Mouse (Mus musculus) forebrain, embryonic 11.5 days (tissue): ENCODE results near the gene Ndufa6. TPM values are rescaled to one million over a fixed set of nuclear protein-coding genes. Genes with fewer than 3 reads are reported as not detected.
"Not testable (repeated sequence)": the region's sequence is repeated elsewhere in the genome, so short reads cannot be mapped to it uniquely, and the experiment has no call there.

ENCODE experiments used
- ATAC-seq: fragments of 200-750 bp; cut with Nextera tagmentation; replicated peaks from 2 replicates; pipeline ENCODE4 v1.8.0; 2017; ENCODE audit warnings: moderate TSS enrichment; ENCODE audit not compliant: low FRiP score
- DNase-seq: peaks from one replicate; pipeline ENCODE4 v3.0.0-alpha.2; 2017; ENCODE audit warnings: low spot score
- H3K27ac ChIP-seq: fragments of 300-500 bp; sonication (generic); 2 replicates; pipeline ENCODE4 v1.5.1; 2014; ENCODE audit warnings: low read depth, low read length
- H3K27me3 ChIP-seq: fragments of 300-500 bp; sonication (generic); 2 replicates; pipeline ENCODE4 v1.6.1; 2014; ENCODE audit warnings: mild to moderate bottlenecking, low read length, mixed read lengths; ENCODE audit not compliant: control insufficient read depth, insufficient read depth
- H3K36me3 ChIP-seq: fragments of 300-500 bp; sonication (generic); 2 replicates; pipeline ENCODE4 v1.6.1; 2014; ENCODE audit warnings: mild to moderate bottlenecking, low read length, moderate library complexity, mixed read lengths; ENCODE audit not compliant: control insufficient read depth, insufficient read depth
- H3K4me1 ChIP-seq: fragments of 300-500 bp; sonication (generic); replicated peaks from 2 replicates; pipeline ENCODE4 v1.6.1; 2014; ENCODE audit warnings: low read length, mixed read lengths; ENCODE audit not compliant: control insufficient read depth, insufficient read depth
- H3K4me2 ChIP-seq: fragments of 300-500 bp; sonication (generic); 2 replicates; pipeline ENCODE4 v1.6.1; 2014; ENCODE audit warnings: low read depth, mild to moderate bottlenecking, low read length, moderate library complexity, mixed read lengths; ENCODE audit not compliant: severe bottlenecking
- H3K4me3 ChIP-seq: fragments of 300-500 bp; sonication (generic); 2 replicates; pipeline ENCODE4 v1.5.1; 2014; ENCODE audit warnings: low read depth, low read length
- H3K9ac ChIP-seq: fragments of 300-500 bp; sonication (generic); 2 replicates; pipeline ENCODE4 v1.6.1; 2014; ENCODE audit warnings: low read length
- H3K9me3 ChIP-seq: fragments of 300-500 bp; sonication (generic); 2 replicates; pipeline ENCODE4 v1.6.1; 2016; ENCODE audit warnings: low read length, mixed read lengths; ENCODE audit not compliant: control insufficient read depth
- WGBS: fragments of 180-500 bp; shearing (Covaris S2); extraction: QIAGEN DNeasy Blood & Tissue Kit; methylation state at CpG from one replicate; pipeline ENCODE4 v1.1.7; 2014; 5-methylcytosine and 5-hydroxymethylcytosine counted together
- polyA plus RNA-seq: library from polyadenylated mRNA; unstranded; fragments of >200 nt; fragmentation: Nextera tagmentation; extraction: Ambion mirVana; gene quantifications from 2 replicates; pipeline ENCODE4 v1.2.1, GENCODE M21; 2014

Gene Ndufa6
- polyA plus RNA-seq, 1 experiment from 2014 or later = 275 TPM

- Histone ChIP-seq H3K9ac (no peak overlapping the region), H3K36me3 (no peaks in the 10 kb centered on the region), H3K9me3 (no peaks in the 10 kb centered on the region), H3K4me2 (no peak overlapping the region), H3K4me1 (peaks cover under 1% of the 10 kb centered on the region; the same call in 1 of the 2 replicates), H3K27me3 (no peaks in the 10 kb centered on the region), H3K4me3 (no peak overlapping the region), H3K27ac (no peak overlapping the region)
- DNase-seq = no peak
- ATAC-seq = no peak
- WGBS = 88% methylated on average over 5 of the region's 5 CpGs
Observed at GRCm38 (mm10) chr15:82374437-82374836, 20.3 kb upstream of the Ndufa6 start.

- H3K4me1 ChIP-seq = no peaks in the 10 kb centered on the region
- ATAC-seq = no peak
Observed at GRCm38 (mm10) chr15:82372991-82373390, 18.9 kb upstream of the Ndufa6 start.

GRCm38 (mm10) chr15:82372446-82372845 is 18.3 kb upstream of the Ndufa6 start:
- H3K27me3 ChIP-seq = no peaks in the 10 kb centered on the region
- no peak for DNase-seq
- WGBS = 87% methylated on average over 6 of the region's 6 CpGs

More at GRCm38 (mm10) chr15:82372991-82373390, 18.9 kb upstream of the Ndufa6 start:
- 87% methylated on average over 5 of the region's 5 CpGs for WGBS
- no peak overlapping the region for H3K27ac ChIP-seq
- H3K4me3 ChIP-seq = no peak overlapping the region
- H3K9ac ChIP-seq = no peak overlapping the region
- no peaks in the 10 kb centered on the region for H3K9me3 ChIP-seq
- H3K4me2 ChIP-seq = no peak overlapping the region
- no peaks in the 10 kb centered on the region for H3K36me3 ChIP-seq
- peak; percentile 32 for DNase-seq
- H3K27me3 ChIP-seq = no peaks in the 10 kb centered on the region

GRCm38 (mm10) chr15:82368851-82369250 is 14.7 kb upstream of the Ndufa6 start:
- ATAC-seq (no peak), DNase-seq (peak; percentile 22)
- Histone ChIP-seq H3K9ac (no peak overlapping the region), H3K9me3 (no peaks in the 10 kb centered on the region), H3K4me2 (no peak overlapping the region), H3K36me3 (no peaks in the 10 kb centered on the region), H3K27ac (no peak overlapping the region), H3K4me1 (no peaks in the 10 kb centered on the region), H3K4me3 (no peak overlapping the region), H3K27me3 (no peaks in the 10 kb centered on the region)
- 95% methylated on average over 1 of the region's 1 CpGs for whole genome bisulfite sequencing

More at GRCm38 (mm10) chr15:82372446-82372845, 18.3 kb upstream of the Ndufa6 start:
- no peak overlapping the region for H3K27ac ChIP-seq
- H3K4me2 ChIP-seq = no peak overlapping the region
- no peaks in the 10 kb centered on the region for H3K36me3 ChIP-seq
- no peak for ATAC-seq
- H3K9ac ChIP-seq = no peak overlapping the region
- no peaks in the 10 kb centered on the region for H3K9me3 ChIP-seq
- H3K4me1 ChIP-seq = no peaks in the 10 kb centered on the region
- no peak overlapping the region for H3K4me3 ChIP-seq

- Histone ChIP-seq H3K9ac (no peak overlapping the region), H3K4me2 (no peak overlapping the region), H3K36me3 (no peaks in the 10 kb centered on the region), H3K27ac (no peak overlapping the region), H3K4me1 (no peaks in the 10 kb centered on the region), H3K27me3 (no peaks in the 10 kb centered on the region), H3K9me3 (no peaks in the 10 kb centered on the region), H3K4me3 (no peak overlapping the region)
- DNase-seq = no peak
- no peak for ATAC-seq
- 91% methylated on average over 4 of the region's 4 CpGs for WGBS
Observed at GRCm38 (mm10) chr15:82368146-82368545, 14.0 kb upstream of the Ndufa6 start.

GRCm38 (mm10) chr15:82364561-82364960 is 10.4 kb upstream of the Ndufa6 start:
- 14% methylated on average over 6 of the region's 9 CpGs for WGBS
- ATAC-seq, H3K4me1 ChIP-seq: not testable (repeated sequence)

GRCm38 (mm10) chr15:82363801-82364200 is 9.7 kb upstream of the Ndufa6 start:
- not testable (repeated sequence) for H3K4me2 ChIP-seq, H3K9me3 ChIP-seq, H3K27ac ChIP-seq, H3K36me3 ChIP-seq, DNase-seq, H3K4me1 ChIP-seq, H3K9ac ChIP-seq, ATAC-seq, H3K27me3 ChIP-seq, H3K4me3 ChIP-seq
- 87% methylated on average over 7 of the region's 12 CpGs for WGBS

More at GRCm38 (mm10) chr15:82364561-82364960, 10.4 kb upstream of the Ndufa6 start:
- H3K27me3 ChIP-seq, H3K27ac ChIP-seq, H3K9me3 ChIP-seq, H3K4me2 ChIP-seq, H3K36me3 ChIP-seq, H3K9ac ChIP-seq, DNase-seq, H3K4me3 ChIP-seq: not testable (repeated sequence)

- Histone ChIP-seq H3K27me3 (no peaks in the 10 kb centered on the region), H3K27ac (no peak overlapping the region), H3K4me2 (no peak overlapping the region), H3K36me3 (no peaks in the 10 kb centered on the region), H3K4me1 (no peaks in the 10 kb centered on the region), H3K4me3 (no peak overlapping the region), H3K9me3 (no peaks in the 10 kb centered on the region), H3K9ac (no peak overlapping the region)
- peak; percentile 10 for DNase-seq
- WGBS = 87% methylated on average over 3 of the region's 4 CpGs
- no peak for ATAC-seq
Observed at GRCm38 (mm10) chr15:82362234-82362633, 8.1 kb upstream of the Ndufa6 start.

- no peaks in the 10 kb centered on the region for H3K36me3 ChIP-seq
- ATAC-seq (no peak), DNase-seq (peak; percentile 41)
- no peak overlapping the region for H3K4me2 ChIP-seq
- H3K9ac ChIP-seq = no peak overlapping the region
- H3K4me1 ChIP-seq = no peaks in the 10 kb centered on the region
- no peak overlapping the region for H3K4me3 ChIP-seq
- H3K27me3 ChIP-seq = no peaks in the 10 kb centered on the region
- H3K9me3 ChIP-seq = no peaks in the 10 kb centered on the region
- 78% methylated on average over 11 of the region's 11 CpGs for WGBS
- no peak overlapping the region for H3K27ac ChIP-seq
Observed at GRCm38 (mm10) chr15:82361459-82362018, 7.4 kb upstream of the Ndufa6 start.
